Mouse (Mus musculus) CH12.LX (cell line): Measurements from ENCODE around the gene Tnxb. TPM values are rescaled to one million over a fixed set of nuclear protein-coding genes. Genes with fewer than 3 reads are reported as not detected.

Experiments
- DNase-seq: peaks from one replicate; pipeline ENCODE4 v3.0.0-alpha.2; 2013; ENCODE audit errors: extremely low read depth
- H3K27ac ChIP-seq: 2 replicates; pipeline ENCODE4 v1.5.1; 2012; ENCODE audit warnings: low read depth, mild to moderate bottlenecking, control low read depth, moderate library complexity; ENCODE audit not compliant: insufficient read depth
- H3K27me3 ChIP-seq: replicated peaks from 2 replicates; pipeline ENCODE3; 2012; ENCODE audit warnings: inconsistent platforms
- H3K36me3 ChIP-seq, 2 experiments: replicated peaks in 1 of 2; 2 replicates each; pipeline versions ENCODE3 to v1.6.1; 2012; ENCODE audit warnings: inconsistent platforms in 1 of 2, low read length in 1 of 2, mild to moderate bottlenecking in 1 of 2, mixed read lengths in 1 of 2, moderate library complexity in 1 of 2; ENCODE audit not compliant: control insufficient read depth in 1 of 2, insufficient read depth in 1 of 2
- H3K4me1 ChIP-seq, 2 experiments: 2 replicates each; pipeline ENCODE4 v1.6.1; 2012; ENCODE audit warnings: inconsistent platforms in 1 of 2, moderate library complexity in 1 of 2; ENCODE audit not compliant: insufficient read depth in 2 of 2, control insufficient read depth in 1 of 2
- H3K4me2 ChIP-seq: 2 replicates; pipeline ENCODE4 v1.6.1; 2012; ENCODE audit warnings: low read depth, mild to moderate bottlenecking, control low read depth; ENCODE audit not compliant: poor library complexity, insufficient read depth, severe bottlenecking
- H3K4me3 ChIP-seq, 3 experiments: fragments of 150-350 bp in 1 of 3; sonication (generic) in 1 of 3; replicated peaks in 1 of 3; 2 replicates each; pipeline versions ENCODE3 to v1.5.1; 2011 to 2012; ENCODE audit warnings: low read depth in 2 of 3, low read length in 2 of 3, mild to moderate bottlenecking in 2 of 3, moderate library complexity in 2 of 3, control low read depth in 1 of 3, improper control_type of control experiment in 1 of 3, inconsistent platforms in 1 of 3, mixed read lengths in 1 of 3; ENCODE audit not compliant: poor library complexity in 1 of 3
- H3K79me2 ChIP-seq: replicated peaks from 2 replicates; pipeline ENCODE4 v1.6.1; 2012; ENCODE audit warnings: mild to moderate bottlenecking, moderate library complexity; ENCODE audit not compliant: control insufficient read depth, poor library complexity, insufficient read depth, severe bottlenecking; ENCODE audit errors: extremely low read depth
- H3K9ac ChIP-seq: 2 replicates; pipeline ENCODE4 v1.6.1; 2012; ENCODE audit warnings: low read depth, mild to moderate bottlenecking, control low read depth, moderate library complexity; ENCODE audit not compliant: insufficient read depth
- H3K9me3 ChIP-seq: replicated peaks from 2 replicates; pipeline ENCODE3; 2012; ENCODE audit warnings: low read length, inconsistent platforms, mixed read lengths
- BHLHE40 ChIP-seq: IDR thresholded peaks from 2 replicates; pipeline ENCODE4 v1.6.1; 2011; ENCODE audit warnings: mild to moderate bottlenecking, low read depth, low read length, improper control_type of control experiment
- CTCF ChIP-seq, 2 experiments: IDR thresholded peaks in 1 of 2; conservative IDR thresholded peaks in 1 of 2; 2 replicates each; pipeline ENCODE4 v1.5.1; 2011 to 2012; ENCODE audit warnings: low read depth in 2 of 2, low read length in 2 of 2, improper control_type of control experiment in 1 of 2, inconsistent platforms in 1 of 2, mild to moderate bottlenecking in 1 of 2, moderate library complexity in 1 of 2
- IRF4 ChIP-seq: IDR thresholded peaks from 2 replicates; pipeline ENCODE4 v1.6.1; 2014; ENCODE audit warnings: low read depth, mild to moderate bottlenecking, inconsistent platforms, low read length, improper control_type of control experiment
- JUN ChIP-seq: IDR thresholded peaks from 2 replicates; pipeline ENCODE4 v1.6.1; 2011; ENCODE audit warnings: low read depth, mild to moderate bottlenecking, low read length, improper control_type of control experiment, moderate library complexity; ENCODE audit not compliant: insufficient read depth
- KAT2A ChIP-seq: IDR thresholded peaks from 2 replicates; pipeline ENCODE4 v1.6.1; 2012; ENCODE audit warnings: low read length, improper control_type of control experiment, inconsistent platforms; ENCODE audit not compliant: insufficient replicate concordance
- MAFK ChIP-seq: IDR thresholded peaks from 2 replicates; pipeline ENCODE4 v1.6.1; 2011; ENCODE audit warnings: low read length, improper control_type of control experiment; ENCODE audit not compliant: insufficient replicate concordance
- MAX ChIP-seq: IDR thresholded peaks from 2 replicates; pipeline ENCODE4 v1.6.1; 2011; ENCODE audit warnings: low read length, improper control_type of control experiment
- MEF2A ChIP-seq: IDR thresholded peaks from 2 replicates; pipeline ENCODE4 v1.6.1; 2014; ENCODE audit warnings: low read depth, mild to moderate bottlenecking, inconsistent platforms, low read length, improper control_type of control experiment, borderline replicate concordance
- MXI1 ChIP-seq: IDR thresholded peaks from 2 replicates; pipeline ENCODE4 v1.6.1; 2011; ENCODE audit warnings: mild to moderate bottlenecking, low read depth, low read length, improper control_type of control experiment
- NELFE ChIP-seq: IDR thresholded peaks from 2 replicates; pipeline ENCODE4 v1.6.1; 2011; ENCODE audit warnings: low read depth, low read length, improper control_type of control experiment
- NRF1 ChIP-seq: IDR thresholded peaks from 2 replicates; pipeline ENCODE4 v1.6.1; 2014; ENCODE audit warnings: low read depth, mild to moderate bottlenecking, inconsistent platforms, low read length, improper control_type of control experiment, moderate library complexity
- POLR2AphosphoS2 ChIP-seq: IDR thresholded peaks from 2 replicates; pipeline ENCODE4 v1.6.1; 2011; ENCODE audit warnings: low read depth, low read length, improper control_type of control experiment
- RCOR1 ChIP-seq: conservative IDR thresholded peaks from 2 replicates; pipeline ENCODE4 v1.6.1; 2012; ENCODE audit warnings: low read depth, mild to moderate bottlenecking, inconsistent platforms, low read length, improper control_type of control experiment
- SMC3 ChIP-seq: IDR thresholded peaks from 2 replicates; pipeline ENCODE4 v1.6.1; 2011; ENCODE audit warnings: low read depth, low read length, improper control_type of control experiment
- TBP ChIP-seq: conservative IDR thresholded peaks from 2 replicates; pipeline ENCODE4 v1.6.1; 2011; ENCODE audit warnings: low read depth, low read length, improper control_type of control experiment
- TCF12 ChIP-seq: IDR thresholded peaks from 2 replicates; pipeline ENCODE4 v1.6.1; 2014; ENCODE audit warnings: low read depth, mild to moderate bottlenecking, inconsistent platforms, low read length, improper control_type of control experiment
- UBTF ChIP-seq: IDR thresholded peaks from 2 replicates; pipeline ENCODE4 v1.6.1; 2012; ENCODE audit warnings: low read depth, mild to moderate bottlenecking, inconsistent platforms, low read length, improper control_type of control experiment, moderate library complexity
- USF1 ChIP-seq: IDR thresholded peaks from 2 replicates; pipeline ENCODE4 v1.6.1; 2014; ENCODE audit warnings: low read depth, mild to moderate bottlenecking, inconsistent platforms, low read length, improper control_type of control experiment
- ZC3H11A ChIP-seq: IDR thresholded peaks from 2 replicates; pipeline ENCODE4 v1.6.1; 2012; ENCODE audit warnings: low read depth, mild to moderate bottlenecking, inconsistent platforms, low read length, improper control_type of control experiment
- ZKSCAN1 ChIP-seq: IDR thresholded peaks from 2 replicates; pipeline ENCODE4 v1.6.1; 2012; ENCODE audit warnings: low read depth, inconsistent platforms, low read length, improper control_type of control experiment, borderline replicate concordance
- dilution Hi-C: fragments of 300-500 bp; cut with MboI; formaldehyde crosslinking; loops from 2 replicates; pipeline ENCODE4 v1.14.3; 2020; ENCODE audit warnings: low sequenced_read_pairs; ENCODE audit not compliant: extremely low pct_unique_long_range_greater_than_20kb, extremely low pct_ligation_motif_present
- in situ Hi-C: fragments of 300-500 bp; cut with MboI; formaldehyde crosslinking; loops from 3 replicates; pipeline ENCODE4 v1.14.3; 2019; ENCODE audit warnings: low sequenced_read_pairs, low pct_ligation_motif_present, low pct_unique_long_range_greater_than_20kb, mixed read lengths
- polyA plus RNA-seq: library from polyadenylated mRNA; unstranded; fragments of >175 nt; gene quantifications from 2 replicates; pipeline ENCODE4 v1.2.1, GENCODE M21; 2012; ENCODE audit warnings: low read depth; ENCODE audit not compliant: insufficient read length
- total RNA-seq, 2 experiments: library from RNA; depleted of rRNA; stranded (reverse); fragments of 300-350 nt in 1 of 2; fragments of >200 nt in 1 of 2; gene quantifications; 2 replicates each; pipeline ENCODE4 v1.2.3; 2012 to 2014

Gene Tnxb
- total and polyA plus RNA-seq, 3 experiments: not detected

DNA sequence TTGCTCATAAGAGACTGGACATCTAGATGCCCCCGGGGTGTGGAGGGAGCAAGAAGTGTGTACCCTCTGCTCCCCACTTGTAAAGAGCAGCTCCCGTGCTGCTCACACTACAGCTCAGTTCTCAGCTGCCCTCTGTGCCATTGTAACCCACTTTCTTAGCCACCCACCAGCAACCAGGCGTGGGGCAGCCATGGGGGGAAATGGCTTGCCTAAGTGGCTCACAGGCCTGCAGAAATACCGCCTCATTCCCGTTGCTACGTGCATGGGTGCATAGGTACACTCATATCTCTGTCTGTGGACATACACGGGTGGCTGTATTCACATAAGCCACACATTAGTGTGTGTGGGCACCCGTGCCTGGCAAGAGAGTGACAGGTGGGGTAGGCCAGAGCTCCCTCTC lies 7.4 kb upstream of the Tnxb start:
- H3K4me3 ChIP-seq: no peak overlapping the region
- in situ Hi-C loops (no loop called here), dilution Hi-C loops (no loop called here)
- H3K27me3 ChIP-seq: peaks cover 80% of the 10 kb centered on the region
- H3K4me1 ChIP-seq: no peaks in the 10 kb centered on the region; a peak in 1 of 4 replicates
- no peak overlapping the region for H3K9ac ChIP-seq
- H3K79me2 ChIP-seq: no peaks in the 10 kb centered on the region
- DNase-seq: no peak
- no peak overlapping the region for H3K27ac ChIP-seq
- peaks cover 6% of the 10 kb centered on the region for H3K9me3 ChIP-seq
- TF ChIP-seq IRF4 (no peak), CTCF (conservative IDR thresholded peaks at IDR 0.05 in 1 of 2, IDR thresholded peaks at IDR 0.05 in 1 of 2; ENCODE audit: low read depth in 2 of 2, low read length in 2 of 2) (no peak), TBP (no peak), NRF1 (no peak), RCOR1 (no peak), POLR2AphosphoS2 (no peak), MAFK (no peak), SMC3 (no peak), MAX (no peak), BHLHE40 (no peak), JUN (no peak), ZC3H11A (no peak), UBTF (no peak), KAT2A (no peak), USF1 (no peak), MEF2A (no peak), NELFE (no peak), TCF12 (no peak)
- H3K36me3 ChIP-seq: peaks cover 0 to 2% of the 10 kb centered on the region in 2 experiments
- H3K4me2 ChIP-seq: no peak overlapping the region

DNA sequence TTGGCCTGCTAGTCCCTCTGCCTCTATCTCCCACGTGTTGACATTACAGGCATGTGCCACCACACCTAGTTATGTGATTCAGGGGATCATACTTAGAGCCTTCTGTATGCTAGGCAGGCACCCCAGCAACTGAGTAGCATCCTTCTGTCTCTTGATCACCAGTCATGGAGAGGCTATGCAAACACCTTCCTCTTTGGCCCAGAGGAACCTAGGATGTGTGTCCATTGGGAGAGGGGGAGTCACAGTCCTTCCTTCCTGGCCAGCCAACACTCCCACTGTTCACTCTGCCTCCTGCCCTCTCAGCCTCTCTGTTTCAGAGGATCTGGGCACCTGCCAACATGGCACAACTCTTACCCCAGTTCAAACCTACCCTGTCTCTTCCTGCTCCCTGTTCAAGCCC lies 6.8 kb upstream of the Tnxb start:
- in situ Hi-C loops (no loop called here), dilution Hi-C loops (no loop called here)
- TF ChIP-seq RCOR1: no peak
- TF ChIP-seq MXI1: no peak
- no peak for TF ChIP-seq KAT2A
- TF ChIP-seq ZC3H11A: no peak
- no peak for TF ChIP-seq IRF4
- TF ChIP-seq POLR2AphosphoS2: no peak
- TF ChIP-seq CTCF (conservative IDR thresholded peaks at IDR 0.05 in 1 of 2, IDR thresholded peaks at IDR 0.05 in 1 of 2; ENCODE audit: low read depth in 2 of 2, low read length in 2 of 2): no peak
- no peak for TF ChIP-seq ZKSCAN1
- H3K27ac ChIP-seq: no peak overlapping the region
- peaks cover 7% of the 10 kb centered on the region for H3K9me3 ChIP-seq
- no peaks in the 10 kb centered on the region for H3K79me2 ChIP-seq
- H3K27me3 ChIP-seq: peaks cover 82% of the 10 kb centered on the region
- H3K4me1 ChIP-seq: no peaks in the 10 kb centered on the region; a peak in 1 of 4 replicates
- peaks cover 0 to 2% of the 10 kb centered on the region in 2 experiments for H3K36me3 ChIP-seq
- H3K4me2 ChIP-seq: no peak overlapping the region
- no peak overlapping the region for H3K4me3 ChIP-seq
- DNase-seq: no peak
- no peak overlapping the region for H3K9ac ChIP-seq
